Mouse (Mus musculus) kidney, adult 18-20 months (tissue): Measurements from ENCODE around the gene Pelp1.
"Not testable (repeated sequence)": the region's sequence is repeated elsewhere in the genome, so short reads cannot be mapped to it uniquely, and the experiment has no call there.

Source experiments
- DNase-seq: peaks from one replicate; pipeline ENCODE4 v3.0.0; 2021

Pelp1 gene

DNA sequence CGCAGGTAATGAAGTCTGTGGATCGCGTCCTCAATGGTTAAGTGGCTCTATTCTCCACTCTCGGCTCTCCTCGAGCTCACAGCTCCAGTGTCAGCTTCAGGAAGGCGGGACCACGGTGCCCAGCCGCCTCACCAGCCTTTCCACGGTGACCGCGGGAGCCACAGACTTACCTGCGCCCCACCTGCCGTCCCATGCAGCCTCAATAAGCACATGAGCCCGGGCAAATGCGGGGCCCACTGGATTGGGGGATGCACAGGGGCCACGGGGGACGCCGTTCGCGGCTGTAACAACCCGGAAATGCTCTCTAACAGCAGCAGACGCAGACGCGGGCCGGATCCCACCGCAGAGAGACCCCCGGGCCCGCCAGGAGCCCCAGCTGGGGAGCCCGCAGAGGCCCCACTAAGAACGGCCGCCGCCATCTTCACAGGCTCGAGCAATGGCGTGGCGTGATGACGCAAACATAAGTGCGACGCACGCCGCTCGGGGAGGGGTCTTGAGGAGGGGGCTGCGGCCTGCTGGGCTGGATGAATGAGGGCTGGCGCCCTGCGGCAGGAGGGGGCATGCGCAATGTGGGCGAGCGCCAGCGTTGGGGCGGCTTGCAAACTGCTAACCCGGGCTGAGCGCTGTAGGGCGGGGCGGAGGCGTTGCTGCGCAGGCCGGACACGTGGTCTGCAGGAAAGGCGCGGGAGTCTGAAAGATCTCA, at the start of gene Pelp1:
Gene Pelp1, minus strand, starts transcription at position 438 of the 703 bp plus-strand sequence.
- peak; percentile 90 for DNase-seq

DNA sequence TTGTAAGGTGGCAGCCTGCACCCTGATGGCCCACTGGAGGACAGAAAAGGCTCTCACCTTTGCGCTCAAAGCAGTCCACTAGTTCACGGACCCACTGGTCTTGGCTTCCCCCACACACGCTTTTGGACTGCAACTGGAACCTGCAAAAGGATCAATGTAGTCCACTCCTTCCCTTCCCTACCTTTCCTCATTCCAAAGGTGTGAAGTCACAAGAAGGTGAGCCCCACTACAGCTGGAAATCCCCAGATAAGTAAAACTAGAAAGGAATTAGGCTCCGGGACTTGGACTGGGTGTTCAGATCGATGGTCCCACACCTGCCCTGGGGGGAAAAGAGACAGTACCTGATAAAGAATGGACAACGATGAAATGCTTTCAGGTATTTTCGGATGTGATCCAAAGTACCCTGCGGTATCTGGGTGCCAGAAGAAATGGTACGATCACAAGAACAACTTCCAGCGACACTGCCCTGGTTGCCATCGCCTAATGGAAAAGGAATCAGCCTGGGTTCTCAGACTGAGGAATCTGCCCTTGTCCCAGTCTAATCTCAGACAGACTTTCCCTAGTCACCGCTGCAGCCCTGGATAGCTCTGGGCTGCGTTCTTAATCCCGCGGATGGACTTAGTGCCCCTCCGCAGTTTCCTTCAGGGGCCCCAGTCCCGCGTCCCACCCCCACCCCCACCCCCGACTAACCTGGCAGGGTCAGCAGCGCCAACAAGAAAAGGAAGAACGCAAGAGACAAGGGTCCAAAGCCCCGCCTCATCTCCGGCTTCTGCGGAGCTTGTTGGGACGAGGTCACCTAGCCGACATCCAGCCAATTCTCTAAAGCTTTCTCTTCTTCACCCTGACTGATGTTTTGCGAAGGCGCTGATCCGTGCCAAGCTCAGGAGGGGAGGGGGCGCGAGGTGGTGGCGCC, 49.1 kb upstream of the Pelp1 start, which contains the start of gene Zmynd15:
Gene Zmynd15, plus strand, starts transcription at position 746 of the 913 bp plus-strand sequence.
- peak; percentile 31 for DNase-seq

DNA sequence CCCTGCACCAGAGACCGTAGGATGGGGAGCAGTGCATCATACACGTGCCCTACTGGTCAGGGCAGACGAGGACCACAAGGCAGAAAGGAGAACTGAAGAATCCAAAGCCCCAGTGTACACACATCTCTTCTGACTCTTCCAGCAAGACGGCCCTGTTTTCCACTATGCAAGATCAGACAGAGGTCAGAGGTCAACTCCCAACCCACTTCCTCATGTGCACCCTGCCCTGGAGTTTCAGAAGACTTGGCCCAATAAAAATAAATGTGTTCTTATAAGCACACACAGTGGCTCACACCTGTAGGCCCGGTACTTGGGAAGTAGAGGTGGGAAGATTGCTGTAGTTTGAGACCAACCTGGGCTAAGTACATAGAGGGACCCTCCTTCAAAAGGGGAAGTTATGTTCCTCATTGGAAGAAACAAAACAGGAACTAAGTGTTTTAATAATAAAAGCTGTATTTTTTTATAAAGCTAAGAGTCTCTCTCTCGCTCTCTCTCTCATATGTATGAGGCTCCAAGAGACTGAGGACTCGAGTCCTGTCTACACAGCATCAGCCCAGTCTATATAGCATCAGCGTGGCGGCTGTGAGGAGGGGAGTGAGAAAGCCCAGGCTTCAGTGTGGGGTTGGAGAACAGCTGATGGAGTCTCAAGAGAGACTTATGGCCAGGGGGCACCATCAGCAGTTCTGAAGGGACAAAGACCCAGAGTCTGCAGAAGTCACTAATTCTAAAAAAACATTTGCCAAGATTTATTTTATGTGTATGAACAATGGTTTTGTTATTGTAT, 43.6 kb upstream of the Pelp1 start:
- peak; percentile 23 for DNase-seq

DNA sequence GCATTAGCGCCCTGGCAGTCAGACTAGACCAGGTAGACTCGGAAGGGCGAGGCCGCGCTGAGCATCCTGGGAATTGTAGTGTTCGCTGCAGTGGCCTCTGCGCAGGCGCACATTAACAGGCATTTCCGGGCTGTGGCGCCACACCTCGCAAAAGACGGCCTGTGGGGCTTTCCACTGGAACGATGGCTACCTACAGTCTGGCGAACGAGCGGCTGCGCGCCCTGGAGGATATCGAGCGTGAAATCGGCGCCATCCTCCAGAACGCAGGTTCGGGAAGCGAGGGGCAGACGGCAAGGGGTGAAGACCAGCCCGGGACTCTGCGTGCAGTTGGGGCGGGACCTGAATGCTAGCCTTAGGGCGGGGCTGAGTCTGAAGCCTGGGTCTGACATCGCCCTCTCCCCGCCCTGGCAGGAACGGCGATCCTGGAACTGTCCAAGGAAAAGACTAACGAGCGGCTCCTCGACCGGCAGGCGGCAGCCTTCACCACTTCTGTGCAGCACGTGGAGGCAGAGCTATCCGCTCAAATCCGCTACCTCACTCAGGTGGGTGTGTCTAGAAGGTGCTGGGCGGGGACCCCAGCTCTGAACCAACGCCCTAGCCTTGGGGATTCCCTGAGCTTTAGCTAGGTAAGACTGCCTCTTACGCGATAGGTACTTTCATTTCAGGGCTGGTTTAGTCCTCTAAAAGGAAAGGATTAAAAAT, 42.1 kb upstream of the Pelp1 start, which contains the start of gene Med11:
Gene Med11, plus strand, starts transcription at position 123 of the 702 bp plus-strand sequence.
- DNase-seq = peak; percentile 98

DNA sequence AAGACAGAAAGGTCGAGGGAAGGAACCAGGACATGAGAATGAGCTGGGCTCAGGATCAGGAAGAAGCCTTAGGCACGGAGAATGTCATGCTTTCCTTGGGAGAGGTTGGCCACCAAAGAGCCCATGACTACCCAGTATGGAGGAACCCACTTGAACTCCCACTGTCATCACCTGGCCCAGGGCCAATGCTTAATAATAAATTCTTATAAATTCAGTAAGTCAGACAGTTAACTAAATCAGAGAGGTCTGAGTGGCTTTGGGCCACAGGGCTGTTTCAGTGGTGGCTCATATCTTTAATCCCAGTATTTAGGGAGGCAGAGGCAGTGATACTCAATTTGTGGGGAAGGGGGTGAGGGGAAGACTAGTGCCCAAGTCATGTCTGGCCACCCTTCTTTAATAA, 41.1 kb upstream of the Pelp1 start:
- no peak for DNase-seq

- no peak for DNase-seq
These were observed 37.5 kb upstream of the Pelp1 start for GRCm38 (mm10) chr11:70447373-70447772.

GRCm38 (mm10) chr11:70446756-70447155, 36.9 kb upstream of the Pelp1 start:
- DNase-seq = no peak

DNA sequence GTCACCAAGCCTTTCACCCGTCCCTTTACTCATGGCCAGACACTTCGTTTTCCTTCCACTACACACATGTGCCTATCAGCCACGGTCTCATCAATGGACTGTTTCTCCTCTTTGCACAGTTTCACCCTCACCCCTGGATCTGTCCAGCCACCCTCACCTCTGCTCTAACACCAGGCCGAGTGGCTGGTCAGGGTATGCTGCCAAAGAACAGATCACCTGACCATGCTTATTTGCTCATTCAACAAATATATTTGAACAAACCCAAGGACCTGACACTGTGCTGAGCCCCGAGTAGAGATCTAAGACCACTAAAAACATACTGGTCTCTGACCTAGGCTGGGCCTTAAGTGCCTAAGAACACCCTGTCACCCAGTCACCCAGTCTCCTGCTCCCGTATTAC, 34.8 kb upstream of the Pelp1 start:
- no peak for DNase-seq

DNA sequence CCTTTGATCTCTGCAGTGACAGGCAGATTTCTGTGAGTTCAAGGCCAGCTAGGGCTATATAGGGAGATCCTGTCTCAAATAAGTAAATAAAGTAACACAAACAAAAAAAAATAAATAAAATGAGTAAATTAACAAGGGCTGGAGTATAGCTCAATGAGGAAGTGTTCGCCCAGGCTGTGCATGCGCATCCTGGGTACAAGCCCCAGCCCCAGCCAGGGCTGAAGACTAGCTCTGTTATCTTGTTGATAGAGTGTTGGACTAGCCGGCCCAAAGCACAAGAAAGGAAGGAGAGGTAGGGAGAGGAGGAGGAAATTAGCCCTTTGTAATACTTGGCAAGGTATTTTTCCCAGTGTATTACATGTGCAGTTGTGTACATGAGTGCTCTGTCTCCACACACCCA, 34.1 kb upstream of the Pelp1 start:
- DNase-seq = no peak

DNA sequence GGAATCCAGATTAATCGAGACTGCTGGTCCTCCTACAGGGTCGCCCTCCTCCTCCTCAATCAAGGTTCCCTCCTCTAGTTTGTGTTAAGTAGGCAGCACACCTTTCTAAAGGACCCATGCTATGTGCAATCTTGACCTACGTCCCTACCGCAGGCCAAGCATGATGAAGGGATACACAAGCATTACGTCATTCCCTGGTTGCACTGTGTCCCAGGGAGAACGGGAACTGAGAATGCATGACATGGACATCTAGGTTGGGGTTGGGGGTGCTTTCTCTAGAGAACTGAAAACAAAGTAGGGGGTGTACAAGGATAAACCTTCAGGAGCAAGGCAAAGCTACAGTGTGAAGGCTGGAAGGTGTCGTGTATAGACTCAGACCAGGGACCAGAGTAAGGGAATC, 32.1 kb upstream of the Pelp1 start:
- no peak for DNase-seq

- no peak for DNase-seq
These were observed 30.8 kb upstream of the Pelp1 start for GRCm38 (mm10) chr11:70440637-70441036.

DNA sequence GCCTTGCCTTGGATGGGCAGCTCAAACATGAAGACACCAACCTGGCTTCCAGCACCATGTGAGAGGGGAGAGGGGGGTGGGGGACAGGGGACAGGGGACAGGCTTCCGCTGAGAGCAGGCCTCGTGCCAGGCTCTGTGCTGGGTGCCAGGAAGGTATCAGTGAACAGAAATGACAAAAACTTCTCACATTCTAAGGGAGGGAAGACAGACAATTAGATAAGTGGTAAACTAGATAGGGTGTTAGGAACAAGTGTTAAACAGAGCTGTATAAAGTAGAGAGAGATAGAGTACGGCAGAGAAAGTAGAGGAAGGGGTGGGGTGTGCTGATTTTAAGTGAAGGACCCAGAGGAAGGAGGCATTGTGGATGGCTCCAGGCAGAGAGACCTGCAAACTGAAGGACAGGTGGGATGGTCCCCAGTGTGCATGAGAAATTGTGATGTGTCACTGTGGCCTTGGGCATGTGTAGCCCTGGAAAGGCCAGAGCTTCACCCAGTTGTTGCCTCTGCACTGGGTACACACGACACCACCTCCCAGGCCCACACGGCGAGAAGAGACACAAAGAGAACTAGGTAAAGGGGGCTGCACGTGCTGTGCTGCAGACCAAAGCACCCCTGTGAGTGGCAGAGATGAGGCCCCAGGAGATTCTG, 29.0 kb upstream of the Pelp1 start:
- no peak for DNase-seq

DNA sequence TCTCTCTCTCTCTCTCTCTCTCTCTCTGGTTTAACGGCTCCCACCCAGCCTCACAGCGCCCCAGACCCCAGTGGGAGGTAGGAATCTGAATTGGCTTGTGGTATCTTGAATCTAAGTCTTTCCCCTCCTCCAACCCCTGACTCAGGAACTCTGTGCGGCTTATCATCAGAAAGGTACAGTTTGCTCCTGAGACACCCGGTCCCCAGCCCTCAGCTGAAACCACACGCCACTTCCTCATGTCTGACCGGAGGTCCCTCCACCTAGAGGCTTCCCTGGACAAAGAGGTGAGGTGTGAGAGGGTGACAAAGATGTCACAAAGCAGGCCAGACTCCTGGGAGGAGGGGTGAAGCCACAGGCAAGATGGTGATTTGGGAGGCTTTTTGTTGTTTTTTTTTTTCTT, 27.6 kb upstream of the Pelp1 start:
- DNase-seq = no peak

DNA sequence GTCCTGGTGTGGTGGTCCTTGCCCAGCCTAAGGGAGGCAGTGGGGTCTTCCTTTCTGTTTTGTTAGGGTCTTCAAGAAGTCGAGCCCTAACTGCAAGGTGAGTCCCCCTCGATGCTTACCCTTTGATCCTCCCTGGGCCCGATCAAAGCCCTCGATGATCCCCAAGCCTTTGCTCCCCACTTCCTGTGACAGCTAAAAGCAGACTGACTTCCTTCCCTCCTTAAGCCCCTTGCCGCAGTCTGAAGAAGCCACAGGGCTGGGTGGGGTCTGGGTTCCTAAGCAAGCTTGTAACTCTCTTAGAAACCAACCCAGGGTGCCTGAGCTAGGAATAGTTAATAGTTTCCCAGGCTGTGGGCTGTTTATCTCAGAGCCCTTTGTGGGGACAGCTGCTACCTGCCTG, 25.6 kb upstream of the Pelp1 start:
- DNase-seq = no peak

DNA sequence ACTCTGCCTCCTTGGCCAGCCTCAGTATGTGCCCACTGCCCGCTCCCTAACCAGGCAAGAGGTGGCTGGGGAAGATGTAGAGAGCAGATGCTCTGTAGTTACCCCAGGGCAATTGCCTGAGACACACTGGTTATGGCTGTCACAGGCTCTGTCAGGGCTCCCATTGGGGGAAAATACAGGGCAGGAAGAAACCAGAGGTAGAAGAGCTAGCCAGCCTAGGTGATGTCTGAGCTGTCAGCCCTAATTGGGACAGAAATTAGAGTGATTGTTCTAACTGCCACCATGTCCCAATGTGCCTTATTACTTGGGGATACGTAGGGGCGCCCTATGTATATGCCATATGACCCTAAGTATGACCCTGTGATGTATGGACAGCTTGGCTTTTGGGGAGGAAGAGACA, 24.1 kb upstream of the Pelp1 start:
- DNase-seq = no peak

GRCm38 (mm10) chr11:70433569-70433943, 23.7 kb upstream of the Pelp1 start:
- no peak for DNase-seq

DNA sequence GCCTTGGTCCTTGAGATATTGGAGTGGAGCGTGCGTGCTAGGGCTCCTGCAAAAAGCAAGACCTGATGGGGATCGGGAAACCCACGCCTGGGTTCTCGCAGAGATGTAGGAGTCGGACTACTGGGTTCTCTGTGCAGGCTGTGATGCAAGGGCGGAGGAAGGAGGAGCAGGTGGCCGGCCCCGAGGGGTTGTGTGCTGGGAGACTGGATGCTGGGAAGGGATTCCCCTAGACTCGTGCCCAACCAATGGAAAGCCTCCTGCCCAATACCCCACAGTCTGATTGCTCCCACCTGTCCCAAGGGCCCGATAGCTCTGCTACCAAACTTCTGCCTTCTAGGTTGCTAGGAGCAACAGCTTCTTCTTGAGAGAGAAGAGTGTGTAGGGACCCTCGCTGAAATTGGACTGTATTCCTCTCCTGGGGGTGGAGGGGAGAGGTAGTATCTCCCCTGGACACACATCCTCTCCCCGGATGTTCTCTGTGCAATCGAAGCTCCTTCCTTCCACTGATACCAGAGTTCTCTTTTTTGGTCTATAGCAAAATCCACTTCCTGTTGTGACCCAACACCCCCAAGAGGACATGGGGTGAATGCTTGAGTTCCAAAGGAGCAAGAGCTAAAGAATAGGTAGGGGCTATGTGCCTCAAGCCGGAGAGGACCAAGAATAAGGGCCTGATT, 23.2 kb upstream of the Pelp1 start:
- DNase-seq = no peak

DNA sequence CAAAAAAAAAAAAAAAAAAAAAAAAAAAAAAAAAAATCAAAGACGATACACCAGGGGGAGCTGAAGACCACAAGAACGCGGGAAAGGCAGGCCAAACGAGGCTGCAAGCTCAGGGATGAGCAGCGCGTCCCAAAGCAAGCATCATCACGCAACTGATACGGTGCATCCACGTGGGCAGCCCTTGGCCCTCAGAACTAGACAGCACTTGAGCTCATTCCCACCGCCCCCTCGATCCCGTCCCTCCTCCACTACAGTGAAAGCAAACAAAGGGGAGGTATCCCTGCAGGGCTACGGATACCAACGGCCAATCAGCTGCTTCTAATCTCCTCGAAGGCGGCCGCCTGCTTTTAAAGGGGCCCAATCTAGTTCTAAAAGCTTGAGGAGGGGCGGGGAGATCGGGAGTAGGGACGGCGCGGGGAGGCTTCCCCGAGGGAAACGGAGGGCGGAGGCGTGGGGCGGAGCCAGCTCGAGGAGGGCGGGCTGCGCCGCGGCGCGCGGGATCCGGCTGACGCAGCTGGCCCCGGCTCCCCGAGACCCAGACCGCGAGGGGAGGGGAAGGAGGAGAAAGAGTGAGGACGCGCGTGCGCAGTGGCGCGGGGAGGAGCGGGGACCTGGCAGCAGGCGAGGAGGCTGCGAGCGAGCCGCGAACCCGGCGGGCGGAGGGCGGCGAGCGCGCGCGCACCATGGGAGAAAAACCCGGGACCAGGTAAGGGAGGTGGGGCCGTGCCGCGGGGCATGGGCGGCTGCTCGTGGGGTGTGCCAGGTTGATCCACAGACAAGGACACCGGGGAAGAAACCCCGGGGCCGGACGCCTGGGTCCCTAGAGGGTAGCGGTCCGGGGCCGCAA, 22.4 kb upstream of the Pelp1 start, which contains the start of gene Arrb2:
Gene Arrb2, plus strand, starts transcription at position 588 of the 847 bp plus-strand sequence.
- DNase-seq = peak; percentile 96

DNA sequence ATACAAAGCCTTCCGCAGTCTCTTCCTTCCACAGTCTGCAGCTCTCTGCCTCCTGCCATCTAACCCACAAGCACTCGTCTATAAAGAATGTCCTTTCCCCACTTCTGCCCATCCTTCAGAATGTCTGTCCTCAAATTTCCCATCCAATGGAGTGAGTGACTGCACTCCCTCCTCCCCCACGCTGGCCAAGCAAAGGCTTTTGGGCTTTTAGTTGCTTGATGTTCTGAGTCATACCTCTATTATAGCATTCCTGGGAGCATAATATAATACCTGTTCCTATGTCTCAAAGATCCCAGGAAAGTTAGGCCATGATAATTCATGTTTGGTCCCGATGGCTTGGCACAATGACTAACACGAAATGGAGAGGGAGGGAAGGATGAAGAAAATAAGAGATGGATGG, 21.7 kb upstream of the Pelp1 start:
- DNase-seq = no peak

- not testable (repeated sequence) for DNase-seq
These were observed 16.8 kb upstream of the Pelp1 start for GRCm38 (mm10) chr11:70426598-70426997.
